Mouse (Mus musculus) spleen, adult 10 weeks (tissue): ENCODE data around the gene Dio1. TPM values are rescaled to one million over a fixed set of nuclear protein-coding genes. Genes with fewer than 3 reads are reported as not detected.

Experiments used
- polyA plus RNA-seq: library from polyadenylated mRNA; stranded (reverse); fragments of 350-450 nt; fragmentation: Illumina TruSeq; extraction: RNeasy Lipid Tissue Mini Kit (QIAGEN cat#74804); gene quantifications from one replicate; pipeline ENCODE4 v1.2.3, GENCODE M21; 2015; ENCODE audit warnings: low replicate concordance; ENCODE audit not compliant: insufficient read depth

The Dio1 gene
- polyA plus RNA-seq = not detected

DNA sequence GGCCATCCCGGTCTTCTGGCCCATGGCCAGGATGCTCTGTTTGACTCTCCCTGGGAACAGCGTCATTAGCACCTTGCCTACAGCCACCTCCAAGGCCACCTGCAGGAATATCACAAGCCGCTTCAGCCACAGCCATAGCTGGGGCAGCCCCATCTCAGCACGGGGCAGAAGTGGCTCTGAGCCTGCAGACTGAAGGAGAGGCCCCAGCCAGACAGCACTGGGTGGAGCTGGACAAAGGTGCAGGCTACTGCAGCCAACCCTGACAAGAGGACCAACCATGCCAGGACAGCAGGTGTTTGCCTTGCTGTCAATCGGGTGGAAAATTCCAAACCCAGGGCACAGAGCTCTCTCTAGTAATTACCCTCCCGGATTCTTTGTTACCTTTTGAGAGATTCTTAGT lies at the start of gene Dio1:
TSS of gene Dio1 (minus strand) at position 204 of the 400 bp plus-strand sequence.

DNA sequence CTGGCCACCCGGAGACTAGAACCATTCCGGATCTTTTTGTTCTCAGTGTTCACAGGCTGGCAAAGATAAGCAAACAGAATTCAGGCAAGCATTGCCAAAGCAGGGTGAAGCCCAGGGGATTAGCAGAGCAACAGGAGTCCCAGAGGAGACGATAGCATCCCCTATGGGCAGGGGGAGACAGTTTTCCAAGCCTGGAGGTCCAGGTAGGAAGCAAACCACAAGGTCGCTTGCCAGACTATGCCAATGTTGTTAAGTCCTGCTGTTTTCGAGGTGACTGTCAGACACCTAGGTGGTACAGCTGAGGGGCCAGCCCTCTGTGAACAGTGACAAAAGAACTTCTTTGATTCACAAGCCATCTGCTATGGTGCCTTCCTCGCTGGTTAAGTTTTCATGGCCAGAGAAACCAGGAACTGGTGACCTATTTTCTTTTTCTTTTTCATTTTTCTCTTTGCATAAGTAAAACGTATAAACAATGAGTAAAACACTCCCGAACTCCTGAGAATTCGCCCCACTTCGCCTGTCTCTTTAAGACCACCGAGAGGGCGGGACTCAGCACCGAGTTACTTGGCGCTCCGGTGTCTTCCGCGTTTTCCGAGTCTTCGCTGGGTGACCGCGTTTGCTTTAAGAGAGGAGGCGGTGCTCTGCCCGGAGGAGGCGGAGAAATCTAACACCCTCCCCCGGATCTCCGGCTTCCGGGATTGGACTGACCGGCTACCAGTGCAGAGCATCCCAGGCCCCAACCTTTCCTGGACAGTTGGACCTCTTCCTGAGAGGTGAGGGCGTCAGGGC lies 6.9 kb upstream of the Dio1 start, which contains the start of gene Yipf1:
TSS of gene Yipf1 (plus strand) at position 674 of the 789 bp plus-strand sequence.

DNA sequence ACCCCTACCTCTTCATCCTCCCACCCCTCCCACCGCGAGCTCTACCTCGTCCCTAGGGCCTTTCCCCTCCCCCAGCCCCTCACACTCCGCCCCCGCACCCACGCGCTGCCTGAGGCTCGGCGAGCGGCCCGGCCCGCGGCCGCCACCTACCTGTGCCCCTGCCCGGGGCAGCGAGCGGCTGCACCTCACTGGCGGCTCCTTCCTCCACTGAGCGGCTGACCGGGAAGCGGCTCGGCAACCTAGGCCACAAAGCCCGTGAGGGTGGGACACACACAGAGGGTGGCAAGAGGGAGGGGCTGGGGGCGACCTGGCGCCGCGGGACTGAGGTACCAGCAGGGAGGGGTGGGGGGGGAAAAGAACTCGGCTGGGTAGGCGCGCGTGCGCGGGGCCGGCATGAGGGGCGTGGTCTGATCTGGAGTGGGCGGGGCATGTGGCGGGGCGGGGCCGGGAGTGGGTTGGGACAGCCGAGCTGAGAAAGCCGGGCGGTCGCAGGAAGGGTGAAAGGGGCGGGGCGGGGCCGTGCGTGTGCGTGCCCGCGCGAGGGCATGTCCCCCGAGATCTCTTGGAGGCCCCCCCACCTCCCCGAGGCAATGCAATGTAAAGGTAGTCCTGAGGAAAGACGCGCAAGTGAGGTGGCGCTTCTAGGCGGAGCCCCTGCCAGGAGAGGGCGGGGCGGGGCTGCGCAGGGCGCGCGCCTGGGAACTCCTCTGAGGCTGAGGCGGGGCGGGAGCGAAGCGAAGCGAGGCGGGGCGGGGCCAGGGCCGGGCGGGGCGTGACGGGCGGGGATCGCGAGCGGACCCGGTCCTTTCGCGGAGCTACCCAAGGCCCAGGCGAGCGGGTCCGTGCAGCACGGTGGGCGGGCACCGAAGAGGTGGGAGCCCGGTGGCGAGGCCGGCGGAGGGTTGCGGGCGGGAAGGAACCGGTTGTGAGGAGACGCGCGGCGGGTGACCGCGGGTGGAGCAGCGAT lies 53.6 kb downstream of the Dio1 start, which contains the start of the genes Lrrc42 and Hspb11:
TSS of gene Lrrc42 (minus strand) at position 408 of the 967 bp plus-strand sequence.
TSS of gene Hspb11 (plus strand) at position 469 of the 967 bp plus-strand sequence.

Other genes starting within 250 kb of the Dio1 start
- 64.2 TPM for gene Mrpl37, start 240.3 kb downstream of the Dio1 start, polyA plus RNA-seq
- gene Cyb5rl, start 240.2 kb downstream of the Dio1 start, polyA plus RNA-seq = 8.0 TPM
- gene Cdcp2, start 210.3 kb downstream of the Dio1 start, polyA plus RNA-seq = not detected
- gene Tmem59, start 128.8 kb downstream of the Dio1 start, polyA plus RNA-seq = 282 TPM
- gene Tceanc2, start 128.1 kb downstream of the Dio1 start, polyA plus RNA-seq = 42.2 TPM
- gene Ldlrad1, start 98.0 kb downstream of the Dio1 start, polyA plus RNA-seq = not detected
- gene Lrrc42, start 53.6 kb downstream of the Dio1 start, polyA plus RNA-seq = 40.1 TPM
- 33.5 TPM for gene Hspb11, start 53.6 kb downstream of the Dio1 start, polyA plus RNA-seq
- gene Yipf1, start 7.2 kb upstream of the Dio1 start, polyA plus RNA-seq = 49.2 TPM
- 9.5 TPM for gene Ndc1, start 60.6 kb upstream of the Dio1 start, polyA plus RNA-seq
- gene Glis1, start 127.4 kb upstream of the Dio1 start, polyA plus RNA-seq = not detected